Mouse (Mus musculus) kidney, postnatal 0 days (tissue): ENCODE data around the gene Atp6v1g2. TPM values are rescaled to one million over a fixed set of nuclear protein-coding genes. Genes with fewer than 3 reads are reported as not detected.
A peak's percentile ranks its signal among the peaks of the same experiment; 100 is the strongest.

ENCODE experiments used
- ATAC-seq: fragments of 200-750 bp; cut with Nextera tagmentation; replicated peaks from 2 replicates; pipeline ENCODE4 v1.8.0; 2017; ENCODE audit warnings: low read depth, moderate number of reproducible peaks, moderate TSS enrichment, moderate library complexity; ENCODE audit not compliant: low FRiP score
- DNase-seq: peaks from one replicate; pipeline ENCODE4 v3.0.0-alpha.2; 2016; ENCODE audit warnings: low spot score
- H3K27ac ChIP-seq: fragments of 300-500 bp; sonication (generic); 2 replicates; pipeline ENCODE4 v1.5.1; 2014; ENCODE audit warnings: mild to moderate bottlenecking
- H3K27me3 ChIP-seq: fragments of 300-500 bp; sonication (generic); 2 replicates; pipeline ENCODE4 v1.6.1; 2014; ENCODE audit warnings: low read length, mixed read lengths; ENCODE audit not compliant: insufficient read depth
- H3K36me3 ChIP-seq: fragments of 300-500 bp; sonication (generic); 2 replicates; pipeline ENCODE4 v1.6.1; 2014; ENCODE audit warnings: low read length, mixed read lengths; ENCODE audit not compliant: insufficient read depth
- H3K4me1 ChIP-seq: fragments of 300-500 bp; sonication (generic); replicated peaks from 2 replicates; pipeline ENCODE4 v1.6.1; 2014; ENCODE audit warnings: antibody characterized with exemption, low read length, mixed read lengths; ENCODE audit not compliant: insufficient read depth
- H3K4me2 ChIP-seq: fragments of 300-500 bp; sonication (generic); 2 replicates; pipeline ENCODE4 v1.6.1; 2014; ENCODE audit warnings: mild to moderate bottlenecking, low read length, moderate library complexity, mixed read lengths
- H3K4me3 ChIP-seq: fragments of 300-500 bp; sonication (generic); replicated peaks from 2 replicates; pipeline ENCODE4 v1.5.1; 2014; ENCODE audit warnings: low read depth, low read length
- H3K9ac ChIP-seq: fragments of 300-500 bp; sonication (generic); 2 replicates; pipeline ENCODE4 v1.6.1; 2014; ENCODE audit warnings: low read depth, low read length
- H3K9me3 ChIP-seq: fragments of 300-500 bp; sonication (generic); replicated peaks from 2 replicates; pipeline ENCODE4 v1.6.1; 2016; ENCODE audit warnings: low read length, inconsistent platforms, mixed read lengths
- CTCF ChIP-seq: IDR thresholded peaks from 2 replicates; pipeline ENCODE4 v1.5.1; 2016; ENCODE audit warnings: antibody characterized with exemption, low read depth, mild to moderate bottlenecking, moderate library complexity
- WGBS: fragments of 180-500 bp; shearing (Covaris S2); extraction: QIAGEN DNeasy Blood & Tissue Kit; methylation state at CpG from one replicate; pipeline ENCODE4 v1.1.7; 2014; 5-methylcytosine and 5-hydroxymethylcytosine counted together
- polyA plus RNA-seq: library from polyadenylated mRNA; unstranded; fragments of >200 nt; fragmentation: Nextera tagmentation; extraction: Ambion mirVana; gene quantifications from 2 replicates; pipeline ENCODE4 v1.2.1, GENCODE M21; 2015

Gene Atp6v1g2
- polyA plus RNA-seq, 1 experiment from 2014 or later: 6.6 TPM

GRCm38 (mm10) chr17:35240384-35241304 is 7.2 kb downstream of the Atp6v1g2 start:
- peaks cover 25% of the 10 kb centered on the region for H3K4me1 ChIP-seq
- H3K36me3 ChIP-seq: peaks cover 14% of the 10 kb centered on the region
- H3K4me2 ChIP-seq: peak overlapping the region; percentile 84
- peak; percentile 1; the same call in 1 of the 2 replicates for ATAC-seq
- peak overlapping the region; percentile 100 for H3K27ac ChIP-seq
- peak; percentile 39 for DNase-seq
- H3K9me3 ChIP-seq: no peaks in the 10 kb centered on the region
- H3K9ac ChIP-seq: peak overlapping the region; percentile 100
- WGBS: 21% methylated on average over 12 of the region's 12 CpGs
- no peak for TF ChIP-seq CTCF
- H3K27me3 ChIP-seq: no peaks in the 10 kb centered on the region
- H3K4me3 ChIP-seq: peak overlapping the region; percentile 97

GRCm38 (mm10) chr17:35241305-35242014 is 8.0 kb downstream of the Atp6v1g2 start, which contains the start of gene Ddx39b:
Gene Ddx39b (plus strand): TSS chr17:35241746.
- peak; percentile 27; the same call in 1 of the 2 replicates for TF ChIP-seq CTCF
- peak within 1 kb of the TSS; percentile 84 for H3K4me2 ChIP-seq
- H3K36me3 ChIP-seq: peaks cover 19% of the 10 kb centered on the region
- no peaks in the 10 kb centered on the region for H3K27me3 ChIP-seq
- WGBS: under 1% methylated on average over 68 of the region's 69 CpGs
- ATAC-seq: peak; percentile 84
- H3K9me3 ChIP-seq: no peaks in the 10 kb centered on the region
- H3K9ac ChIP-seq: peak within 1 kb of the TSS; percentile 100
- DNase-seq: peak; percentile 98
- peak within 1 kb of the TSS; percentile 97 for H3K4me3 ChIP-seq
- peaks cover 25% of the 10 kb centered on the region for H3K4me1 ChIP-seq
- peak within 1 kb of the TSS; percentile 100 for H3K27ac ChIP-seq

GRCm38 (mm10) chr17:35242015-35242941 is 8.8 kb downstream of the Atp6v1g2 start:
- Histone ChIP-seq H3K9me3 (no peaks in the 10 kb centered on the region), H3K9ac (peak overlapping the region; percentile 100), H3K36me3 (peaks cover 27% of the 10 kb centered on the region), H3K27me3 (no peaks in the 10 kb centered on the region), H3K4me3 (peak overlapping the region; percentile 97), H3K4me2 (peak overlapping the region; percentile 84), H3K4me1 (peaks cover 25% of the 10 kb centered on the region), H3K27ac (peak overlapping the region; percentile 100)
- under 1% methylated on average over 55 of the region's 55 CpGs for WGBS
- DNase-seq (peak; percentile 82), ATAC-seq (peak; percentile 37)
- no peak; the same call in 1 of the 2 replicates for TF ChIP-seq CTCF

- peak; percentile 76 for DNase-seq
- Histone ChIP-seq H3K36me3 (peaks cover 34% of the 10 kb centered on the region), H3K9me3 (no peaks in the 10 kb centered on the region), H3K4me3 (peak overlapping the region; percentile 97), H3K4me2 (peak overlapping the region; percentile 84), H3K9ac (peak overlapping the region; percentile 100), H3K27ac (peak overlapping the region; percentile 100), H3K4me1 (peaks cover 25% of the 10 kb centered on the region), H3K27me3 (no peaks in the 10 kb centered on the region)
- WGBS: 2% methylated on average over 16 of the region's 16 CpGs
- peak; percentile 42 for TF ChIP-seq CTCF
- no peak for ATAC-seq
Measured at GRCm38 (mm10) chr17:35243086-35243485, 9.6 kb downstream of the Atp6v1g2 start.

- WGBS: 32% methylated on average over 2 of the region's 2 CpGs
- H3K4me3 ChIP-seq: no peak overlapping the region
- peak overlapping the region; percentile 84 for H3K4me2 ChIP-seq
- peaks cover 25% of the 10 kb centered on the region for H3K4me1 ChIP-seq
- no peak for TF ChIP-seq CTCF
- 0 out of 2 replicates have a peak overlapping the region, but pooled peaks have one; percentile 100 for H3K9ac ChIP-seq
- H3K9me3 ChIP-seq: no peaks in the 10 kb centered on the region
- H3K36me3 ChIP-seq: peaks cover 51% of the 10 kb centered on the region
- DNase-seq (no peak), ATAC-seq (no peak)
- H3K27me3 ChIP-seq: no peaks in the 10 kb centered on the region
- H3K27ac ChIP-seq: peak overlapping the region; percentile 100; the same call in 1 of the 2 replicates
Measured at GRCm38 (mm10) chr17:35244999-35245398, 11.5 kb downstream of the Atp6v1g2 start.
